Mouse (Mus musculus): ENCODE measurements at regions not wholly inside any gene's neighbourhood (a gene's known extent, or its start where the extent isn't known, plus 50 kb on each side); places are given as distances from the start of the nearest gene placed in this dataset.

DNA sequence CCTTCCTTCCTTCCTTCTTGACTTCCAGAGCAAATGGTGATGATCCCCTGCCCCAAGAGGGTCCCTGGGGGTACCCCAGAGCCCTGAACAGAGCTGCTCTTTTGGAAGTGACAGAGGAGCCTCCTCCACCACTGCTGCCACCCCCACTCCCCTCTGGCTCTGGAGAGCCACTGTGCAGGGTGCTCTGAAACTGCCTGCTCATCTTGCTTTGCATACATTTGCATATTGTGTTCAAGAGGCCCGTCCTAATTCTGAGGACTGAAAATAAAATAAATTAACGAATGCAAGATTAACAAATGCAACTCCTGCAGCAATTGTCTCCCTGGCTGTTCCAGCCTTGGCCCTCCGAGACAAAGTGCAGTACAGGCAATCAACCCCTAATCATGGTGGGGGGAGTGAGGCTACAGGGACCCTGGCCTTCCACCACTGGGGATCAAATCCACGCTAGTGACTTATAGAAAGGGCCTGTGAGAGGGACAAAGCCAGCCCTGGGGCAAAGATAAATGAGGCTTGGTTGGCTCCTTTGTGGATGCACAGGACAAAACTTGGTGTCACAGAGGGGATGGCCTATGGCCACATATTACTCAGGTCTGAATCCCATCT, 134.6 kb downstream of the Tmem132e start:
- Histone ChIP-seq H3K9me3 (replicated peaks; ENCODE audit: insufficient read depth, low read length) (no peaks in the 10 kb centered on the region; the same call in 1 of the 2 replicates), H3K36me3 (ENCODE audit: control insufficient read depth in 1 of 2, insufficient read depth in 2 of 2, low read length in 2 of 2) (no peaks in the 10 kb centered on the region), H3K4me3 (ENCODE audit: control insufficient read depth in 1 of 2, insufficient read depth in 1 of 2, low read depth in 2 of 2, low read length in 2 of 2) (no peak overlapping the region), H3K27me3 (ENCODE audit: control insufficient read depth in 1 of 2, insufficient read depth in 2 of 2, low read length in 2 of 2) (no peaks in the 10 kb centered on the region), H3K79me2 (ENCODE audit: control insufficient read depth, insufficient read depth, low read length, poor library complexity) (no peaks in the 10 kb centered on the region), H3K4me1 (ENCODE audit: control insufficient read depth in 1 of 2, insufficient read depth in 2 of 2, low read length in 2 of 2) (no peaks in the 10 kb centered on the region), H3K27ac (ENCODE audit: control insufficient read depth, low read depth, low read length) (no peak overlapping the region), H3K9ac (ENCODE audit: control insufficient read depth, low read depth, low read length, poor library complexity, severe bottlenecking) (no peak overlapping the region)
- no peak for DNase-seq (ENCODE audit: low read depth, low spot score)
- no peak for TF ChIP-seq SMC3 (IDR thresholded peaks at IDR 0.05; ENCODE audit: low read depth, low read length)
- no peak for TF ChIP-seq JUND (IDR thresholded peaks at IDR 0.05; ENCODE audit: low read depth, low read length)
- TF ChIP-seq RCOR1 (IDR thresholded peaks at IDR 0.05; ENCODE audit: low read depth, low read length): no peak
- TF ChIP-seq GATA1 (IDR thresholded peaks at IDR 0.05; ENCODE audit: low read depth, low read length): no peak
- no peak for TF ChIP-seq E2F4 (IDR thresholded peaks at IDR 0.05; ENCODE audit: borderline replicate concordance, low read depth, low read length)
- no peak for TF ChIP-seq GABPA (IDR thresholded peaks at IDR 0.05; ENCODE audit: low read depth, low read length)
- TF ChIP-seq MAX (IDR thresholded peaks at IDR 0.05; ENCODE audit: low read length): no peak
- TF ChIP-seq MYB (IDR thresholded peaks at IDR 0.05; ENCODE audit: low read depth, low read length): no peak

DNA sequence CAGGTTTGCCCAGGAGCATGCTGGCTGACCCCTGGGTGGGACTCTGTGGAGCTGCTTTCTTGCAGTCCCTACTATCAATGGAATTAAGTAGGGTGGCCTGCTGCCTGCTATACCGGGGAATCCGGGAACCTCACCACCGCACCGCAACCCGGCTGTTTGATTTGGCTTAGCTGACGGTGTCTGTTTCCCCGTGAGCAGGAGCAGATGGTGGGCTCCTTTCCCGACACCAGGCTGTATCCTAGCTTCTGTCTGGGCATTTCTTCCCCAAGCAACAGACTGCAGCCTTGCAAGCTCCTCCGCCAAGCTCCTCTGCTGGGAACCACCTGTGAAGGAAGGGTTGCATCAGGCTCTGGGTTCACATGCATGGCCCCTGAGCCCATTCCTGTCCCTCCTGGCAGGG, 132.7 kb downstream of the Tmem132e start:
- Histone ChIP-seq H3K36me3 (ENCODE audit: control insufficient read depth in 1 of 2, insufficient read depth in 2 of 2, low read length in 2 of 2) (no peaks in the 10 kb centered on the region), H3K27me3 (ENCODE audit: control insufficient read depth in 1 of 2, insufficient read depth in 2 of 2, low read length in 2 of 2) (no peaks in the 10 kb centered on the region), H3K4me3 (ENCODE audit: control insufficient read depth in 1 of 2, insufficient read depth in 1 of 2, low read depth in 2 of 2, low read length in 2 of 2) (no peak overlapping the region), H3K4me1 (ENCODE audit: control insufficient read depth in 1 of 2, insufficient read depth in 2 of 2, low read length in 2 of 2) (no peaks in the 10 kb centered on the region), H3K79me2 (ENCODE audit: control insufficient read depth, insufficient read depth, low read length, poor library complexity) (no peaks in the 10 kb centered on the region), H3K27ac (ENCODE audit: control insufficient read depth, low read depth, low read length) (no peak overlapping the region), H3K9ac (ENCODE audit: control insufficient read depth, low read depth, low read length, poor library complexity, severe bottlenecking) (no peak overlapping the region), H3K9me3 (replicated peaks; ENCODE audit: insufficient read depth, low read length) (no peaks in the 10 kb centered on the region; the same call in 1 of the 2 replicates)
- DNase-seq (ENCODE audit: low read depth, low spot score): no peak
- TF ChIP-seq MEF2A (IDR thresholded peaks at IDR 0.05; ENCODE audit: extremely low read depth, insufficient replicate concordance, low read depth, low read length, poor library complexity, severe bottlenecking): no peak

DNA sequence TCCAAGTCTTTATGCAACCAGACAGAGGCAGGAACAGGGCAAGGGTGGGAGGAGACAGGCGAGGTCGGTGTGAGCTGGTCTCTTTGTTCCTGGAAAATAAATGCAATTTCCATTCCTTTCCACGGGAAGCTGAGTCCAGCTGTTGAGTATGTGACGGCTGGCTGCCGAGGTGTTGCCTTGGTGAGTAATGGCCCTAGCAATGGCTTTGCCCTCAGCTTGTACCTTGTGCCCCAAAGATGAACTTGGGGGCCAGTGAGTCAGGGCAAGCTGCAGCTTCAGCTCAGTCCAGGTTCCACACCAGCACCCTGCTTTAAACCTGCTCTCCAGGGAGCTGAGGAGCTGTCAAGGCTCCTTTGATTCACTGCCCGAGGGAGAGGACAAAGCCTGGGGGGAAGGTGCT, 130.0 kb downstream of the Tmem132e start:
- no peaks in the 10 kb centered on the region for H3K27me3 ChIP-seq (ENCODE audit: control insufficient read depth in 1 of 2, insufficient read depth in 2 of 2, low read length in 2 of 2)
- no peak overlapping the region for H3K27ac ChIP-seq (ENCODE audit: control insufficient read depth, low read depth, low read length)
- no peaks in the 10 kb centered on the region for H3K36me3 ChIP-seq (ENCODE audit: control insufficient read depth in 1 of 2, insufficient read depth in 2 of 2, low read length in 2 of 2)
- TF ChIP-seq MAX (IDR thresholded peaks at IDR 0.05; ENCODE audit: low read length): no peak
- no peak for TF ChIP-seq NELFE (IDR thresholded peaks at IDR 0.05; ENCODE audit: low read depth, low read length)
- TF ChIP-seq SMC3 (IDR thresholded peaks at IDR 0.05; ENCODE audit: low read depth, low read length): no peak
- no peak for TF ChIP-seq ZNF384 (IDR thresholded peaks at IDR 0.05; ENCODE audit: low read depth, low read length)
- TF ChIP-seq NRF1 (IDR thresholded peaks at IDR 0.05; ENCODE audit: insufficient read depth, low read depth, low read length, poor library complexity, severe bottlenecking): no peak
- TF ChIP-seq TCF12 (IDR thresholded peaks at IDR 0.05; ENCODE audit: low read depth, low read length): no peak
- TF ChIP-seq KAT2A (conservative IDR thresholded peaks at IDR 0.05; ENCODE audit: low read depth, low read length): no peak
- no peak for TF ChIP-seq MEF2A (IDR thresholded peaks at IDR 0.05; ENCODE audit: extremely low read depth, insufficient replicate concordance, low read depth, low read length, poor library complexity, severe bottlenecking)
- no peak for TF ChIP-seq MXI1 (IDR thresholded peaks at IDR 0.05; ENCODE audit: low read depth, low read length)
- no peak overlapping the region for H3K4me3 ChIP-seq (ENCODE audit: control insufficient read depth in 1 of 2, insufficient read depth in 1 of 2, low read depth in 2 of 2, low read length in 2 of 2)
- no peaks in the 10 kb centered on the region for H3K79me2 ChIP-seq (ENCODE audit: control insufficient read depth, insufficient read depth, low read length, poor library complexity)
- no peaks in the 10 kb centered on the region for H3K4me1 ChIP-seq (ENCODE audit: control insufficient read depth in 1 of 2, insufficient read depth in 2 of 2, low read length in 2 of 2)
- no peak for DNase-seq (ENCODE audit: low read depth, low spot score)
- H3K9ac ChIP-seq (ENCODE audit: control insufficient read depth, low read depth, low read length, poor library complexity, severe bottlenecking): no peak overlapping the region
- no peaks in the 10 kb centered on the region; the same call in 1 of the 2 replicates for H3K9me3 ChIP-seq (replicated peaks; ENCODE audit: insufficient read depth, low read length)

Measured in MEL (cell line).